Mouse (Mus musculus) adrenal gland, adult 18-20 months (tissue): ENCODE measurements at regions not wholly inside any gene's neighbourhood (a gene's known extent, or its start where the extent isn't known, plus 50 kb on each side); places are given as distances from the start of the nearest gene placed in this dataset.

Source experiments
- DNase-seq, 2 experiments: peaks; one replicate each; pipeline ENCODE4 v3.0.0; 2021 to 2022; ENCODE audit warnings: low spot score in 2 of 2

DNA sequence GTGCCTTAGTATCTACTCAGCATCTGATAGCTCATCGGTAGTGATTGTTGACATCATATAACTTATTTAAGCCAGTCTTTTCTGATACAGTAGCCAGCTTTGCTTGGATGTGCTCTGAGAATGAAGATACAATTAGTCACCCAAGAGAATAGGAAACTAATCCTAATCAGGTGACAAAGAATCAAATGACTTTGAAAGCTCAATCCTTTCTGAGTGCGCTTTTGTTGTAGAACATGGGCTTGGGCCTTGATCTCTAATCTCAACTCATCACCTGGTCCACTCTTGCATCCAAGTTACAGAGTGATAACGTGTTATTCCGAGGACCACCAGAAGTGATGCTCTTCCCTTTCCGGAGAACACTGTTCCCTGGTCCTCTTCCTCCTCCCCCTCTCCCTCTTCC lies 86.9 kb upstream of the Cpm start:
- DNase-seq, result no peak

- DNase-seq, result no peak
These were observed 87.8 kb upstream of the Cpm start for GRCm38 (mm10) chr10:117541487-117541886.

- DNase-seq, result no peak
These were observed 88.4 kb upstream of the Cpm start for GRCm38 (mm10) chr10:117540747-117541398.

- DNase-seq, result no peak
These were observed 89.1 kb upstream of the Cpm start for GRCm38 (mm10) chr10:117540112-117540594.

GRCm38 (mm10) chr10:117539532-117539931 lies 89.8 kb upstream of the Cpm start:
- DNase-seq, result no peak

DNA sequence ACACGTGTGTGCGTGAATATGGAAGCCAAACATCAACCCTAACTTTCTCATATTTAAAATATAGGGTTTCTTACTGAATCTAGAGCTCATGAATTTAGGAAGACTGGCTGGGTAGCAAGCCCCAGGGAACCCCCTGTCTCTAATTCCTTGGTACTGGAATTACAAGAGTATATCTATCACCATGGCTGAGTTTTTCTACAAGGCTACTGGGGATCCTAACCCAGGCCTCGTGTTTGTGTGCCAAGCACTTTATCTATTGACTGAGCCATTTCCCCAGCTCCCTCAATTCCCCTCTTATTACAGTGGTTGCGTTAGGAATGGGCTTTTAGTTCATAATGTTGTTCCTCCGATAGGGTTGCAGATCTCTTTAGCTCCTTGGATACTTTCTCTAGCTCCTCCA lies 90.6 kb upstream of the Cpm start:
- DNase-seq, result no peak

DNA sequence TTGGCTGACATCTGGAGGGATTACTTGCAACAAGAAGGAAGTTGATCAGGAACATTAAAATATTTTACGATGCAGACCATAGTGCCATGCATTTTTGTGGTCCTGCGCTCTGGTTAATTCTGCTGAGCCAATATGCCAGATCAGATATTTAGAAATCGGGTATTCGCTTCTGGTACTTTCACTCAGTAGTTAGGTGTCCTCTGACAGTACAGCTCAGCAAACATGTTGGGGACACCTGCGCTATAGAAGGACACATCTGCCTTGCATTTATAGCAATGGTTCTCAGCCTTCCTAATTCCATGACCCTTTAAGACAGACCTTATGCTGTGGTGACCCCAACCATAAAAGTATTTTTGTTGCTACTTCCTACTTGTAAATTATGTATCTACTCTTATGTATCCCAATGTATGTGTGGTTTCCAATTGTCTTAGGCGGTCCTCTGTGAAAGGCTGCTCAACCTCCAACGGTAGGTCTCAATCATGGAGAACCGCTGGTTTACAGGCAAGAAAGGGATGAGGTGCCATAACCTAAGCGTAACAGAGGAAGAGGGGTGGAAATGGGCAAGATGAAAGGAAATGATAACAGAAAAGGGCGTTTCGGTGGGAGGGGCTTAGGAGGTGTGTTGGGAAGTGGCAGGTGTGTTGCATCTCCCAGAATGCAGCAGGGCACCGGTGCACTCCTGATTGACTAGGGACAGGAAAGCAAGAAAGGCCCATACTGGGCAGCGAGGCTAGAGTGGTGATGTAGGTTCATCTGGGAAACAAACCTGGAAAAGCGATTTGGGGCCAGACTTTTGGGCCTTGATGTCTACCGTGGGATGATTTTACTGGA lies 92.3 kb upstream of the Cpm start:
- DNase-seq, result no peak

DNA sequence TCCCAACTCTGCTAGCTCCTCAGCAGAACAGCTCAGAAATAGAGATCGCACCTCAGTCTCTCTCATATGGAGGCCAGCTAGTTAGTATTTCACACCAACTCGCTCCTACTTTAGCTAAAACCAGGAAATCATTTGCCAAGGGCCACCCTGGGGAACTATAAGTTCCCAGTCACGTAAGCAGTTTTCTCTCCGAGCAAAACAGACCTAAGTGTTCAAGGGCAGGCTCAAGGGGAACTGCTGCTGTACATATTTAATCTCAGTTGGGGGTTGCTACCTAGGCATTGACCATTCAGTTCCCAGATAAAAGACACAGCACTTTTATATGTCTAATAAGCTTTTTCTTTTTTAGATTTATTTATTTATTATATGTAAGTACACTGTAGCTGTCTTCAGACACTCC lies 93.5 kb upstream of the Cpm start:
- DNase-seq, result no peak

GRCm38 (mm10) chr10:117534992-117535719 lies 94.1 kb upstream of the Cpm start:
- DNase-seq, result no peak

GRCm38 (mm10) chr10:117534478-117534877 lies 94.8 kb upstream of the Cpm start:
- DNase-seq, result no peak

DNA sequence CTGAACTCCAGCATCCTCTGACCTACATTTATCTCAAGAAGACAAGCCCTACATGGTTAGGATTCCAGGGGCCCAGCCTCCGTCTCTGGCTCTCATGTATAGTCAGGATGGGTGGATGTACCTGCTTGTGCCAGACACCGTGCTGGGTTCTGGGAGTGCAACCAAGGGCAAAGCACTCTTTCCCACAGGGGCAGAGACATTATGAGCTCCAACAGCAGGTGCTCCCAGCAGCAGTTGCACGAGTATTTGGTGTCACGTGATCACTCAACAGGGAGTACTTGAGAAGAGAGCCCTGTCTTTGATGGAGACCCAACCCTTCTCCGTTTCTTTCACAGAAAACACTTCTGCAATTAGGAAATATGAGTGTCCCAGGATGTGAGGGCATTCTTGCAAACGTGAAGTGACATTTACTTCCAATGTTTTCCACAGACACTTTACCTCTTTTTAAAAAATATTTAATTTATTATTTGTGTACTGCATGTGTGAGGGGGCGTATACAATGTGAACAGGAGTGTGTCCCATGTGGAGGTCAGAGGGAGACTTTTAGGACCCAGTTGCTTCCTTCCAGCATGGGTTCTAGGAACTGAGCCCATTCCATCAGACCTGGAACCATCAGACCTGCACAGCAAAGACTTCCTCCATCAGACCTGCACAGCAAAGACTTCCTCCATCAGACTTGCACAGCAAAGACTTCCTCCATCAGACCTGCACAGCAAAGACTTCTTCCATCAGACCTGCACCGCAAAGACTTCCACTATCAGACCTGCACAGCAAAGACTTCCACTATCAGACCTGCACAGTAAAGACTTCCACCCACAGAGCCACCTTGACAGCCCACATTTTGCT lies 95.5 kb upstream of the Cpm start:
- DNase-seq, result no peak

GRCm38 (mm10) chr10:117532750-117533540 lies 96.4 kb upstream of the Cpm start:
- DNase-seq, result no peak

DNA sequence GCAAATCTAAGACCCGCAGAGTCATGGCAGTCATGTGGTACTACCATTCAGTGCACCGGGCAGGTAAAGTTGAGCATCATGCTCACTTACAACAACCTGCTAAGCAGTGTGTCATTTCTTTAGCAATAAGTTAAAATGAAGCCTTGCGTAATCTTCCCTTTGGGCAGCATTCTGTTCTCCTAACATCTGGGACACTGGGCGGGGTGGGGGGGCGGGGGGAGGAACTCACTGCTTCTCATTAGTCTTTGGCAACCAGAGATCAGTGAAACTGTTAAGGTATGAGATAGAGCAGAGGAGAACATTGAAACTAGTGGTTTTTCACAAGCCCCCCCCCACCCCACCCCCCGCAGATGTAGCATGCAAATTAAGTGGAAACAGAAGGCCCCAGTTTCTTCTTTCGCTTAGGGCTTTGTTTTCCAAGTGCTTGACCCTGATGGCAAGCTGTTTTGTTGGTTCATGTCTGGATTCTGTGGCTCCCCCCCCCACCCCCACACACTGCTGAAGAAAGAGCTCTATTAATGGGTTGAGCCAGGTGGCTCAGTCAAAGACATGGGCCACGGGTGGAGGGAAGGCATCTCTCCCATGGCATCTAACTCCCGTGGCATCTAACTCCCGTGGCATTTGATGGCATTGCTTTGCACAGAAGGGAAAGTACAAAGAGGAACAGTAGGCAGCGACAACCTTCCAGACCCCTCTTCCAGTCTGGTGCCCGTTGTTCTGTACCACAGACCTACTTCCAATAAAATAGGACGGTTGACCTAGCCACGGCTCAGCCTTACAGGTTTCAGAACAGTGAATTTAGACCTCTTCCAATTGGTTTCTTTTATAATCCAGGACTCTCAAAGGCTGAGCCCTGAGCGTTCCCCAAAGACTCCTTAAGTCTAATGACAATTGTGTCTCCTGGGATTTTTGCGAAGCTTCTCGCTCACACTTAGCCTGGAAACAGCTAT lies 97.2 kb upstream of the Cpm start:
- DNase-seq, result no peak

- DNase-seq, result no peak
These were observed 98.3 kb upstream of the Cpm start for GRCm38 (mm10) chr10:117530859-117531602.

DNA sequence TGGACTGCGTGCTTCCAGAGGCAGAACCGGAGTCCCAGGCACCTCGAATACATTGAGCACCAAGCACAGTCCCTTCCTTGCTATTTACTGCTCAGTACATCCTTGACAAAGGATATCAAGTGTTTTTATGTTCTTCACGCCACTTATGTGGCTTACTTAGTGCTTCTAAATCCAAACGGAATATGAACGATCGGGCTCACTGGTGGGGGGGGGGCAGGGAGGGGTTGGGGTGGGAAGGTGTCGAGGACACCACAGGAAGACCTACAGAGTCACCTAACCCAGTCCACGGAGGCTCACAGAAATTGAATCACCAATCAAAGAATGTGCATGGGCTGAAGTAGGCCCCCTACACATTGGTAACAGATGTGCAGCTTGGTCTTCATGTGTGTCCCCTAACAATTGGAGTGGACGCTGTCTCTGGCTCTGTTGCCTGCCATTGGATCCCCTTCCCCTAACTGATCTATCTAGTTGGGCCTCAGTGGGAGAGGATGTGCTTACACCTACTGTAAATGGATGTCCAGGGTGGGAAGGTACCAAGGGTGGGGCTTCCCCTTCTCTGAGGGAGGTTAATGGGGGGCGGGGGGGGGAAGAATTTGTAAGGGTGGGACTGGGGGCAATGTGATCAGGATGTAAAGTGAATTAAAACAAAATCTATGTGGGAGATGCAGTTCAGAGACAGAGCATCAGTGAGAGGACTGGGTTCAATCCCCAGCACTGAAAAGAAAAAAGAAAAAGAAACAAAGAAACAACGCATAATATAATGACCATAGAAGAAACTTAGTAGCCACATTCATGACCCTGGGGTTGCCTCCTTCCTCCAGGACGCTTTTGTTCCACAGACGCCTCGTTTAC lies 99.1 kb upstream of the Cpm start:
- no peak for DNase-seq

- DNase-seq, result no peak
These were observed 99.9 kb upstream of the Cpm start for GRCm38 (mm10) chr10:117529269-117530006.
